Comparison of ENCODE assay signal across 24 mouse cellular contexts in the genomic region with DNA sequence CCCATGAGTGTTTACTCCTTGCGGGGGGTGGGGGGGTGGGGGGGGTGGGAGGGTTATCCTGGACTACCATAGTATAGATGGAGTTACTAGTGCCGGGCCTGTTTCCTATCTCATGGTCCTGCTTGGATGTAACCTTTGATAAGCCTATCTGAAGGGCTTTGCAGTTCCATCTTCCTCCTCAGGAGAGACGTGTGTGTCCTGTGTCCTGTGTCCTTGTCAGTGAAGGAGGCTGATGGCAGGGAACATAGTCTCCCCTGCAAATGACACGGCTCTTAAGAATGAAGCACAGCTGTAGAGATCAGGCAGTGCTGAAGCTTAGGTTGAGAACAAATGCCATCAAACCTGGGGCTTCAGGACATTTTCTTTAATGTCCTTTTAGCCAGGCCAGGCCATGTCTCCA. TPM values are rescaled to one million over a fixed set of nuclear protein-coding genes. Genes with fewer than 3 reads are reported as not detected.
A peak's percentile ranks its signal among the peaks of the same experiment; 100 is the strongest.
DNase-seq lines count a peak whose midpoint lies in the region; ATAC-seq and TF ChIP-seq lines count a peak whose summit lies in the region.
"Had no signal": no experiment of that assay in that cellular context is flagged by ENCODE, and none has a peak within 500 bp of the region (broad histone marks: within the 10 kb centered on the region; RNA-seq: fewer than 3 reads in every experiment).

No protein-coding gene starts in this region.

- no peak overlapping the region; the same call in 1 of the 2 replicates for H3K4me2 ChIP-seq in liver, embryonic 11.5 days
- H3K4me2 ChIP-seq in liver, postnatal 0 days (ENCODE audit: low read depth, low read length): no peak overlapping the region
- H3K4me2 ChIP-seq in liver, embryonic 15.5 days: no peak overlapping the region
- H3K4me2 ChIP-seq: hindbrain, embryonic 15.5 days; intestine, embryonic 15.5 days had no signal

- DNase-seq in cerebellum, adult 11-12 months: peak; percentile 6
- no peak for DNase-seq in cerebellum, adult 8-10 months
- DNase-seq in heart, adult 11 months: peak; percentile 50
- DNase-seq in heart, adult 2 months: no peak
- DNase-seq in liver, embryonic 11.5 days (ENCODE audit: low spot score): no peak
- DNase-seq in liver, postnatal 0 days: no peak
- DNase-seq: adrenal gland, adult 8-10 months; cerebellum, postnatal 36 days; gastrocnemius, adult 2 months; kidney, postnatal 36 days; lung, adult 18-20 months; right cerebral cortex, postnatal 4 days; thymus, adult 2 months had no signal

- TF ChIP-seq POLR2A in heart, adult 2 months (IDR thresholded peaks at IDR 0.05; ENCODE audit: insufficient read depth, low read depth, low read length): no peak

- no peak overlapping the region for H3K9ac ChIP-seq in heart, adult 2 months (ENCODE audit: low read depth, low read length)
- H3K9ac ChIP-seq in liver, embryonic 11.5 days (ENCODE audit: low read depth, low read length): no peak overlapping the region
- H3K9ac ChIP-seq in liver, postnatal 0 days (replicated peaks): no peak overlapping the region
- H3K9ac ChIP-seq in liver, embryonic 15.5 days: no peak overlapping the region
- H3K9ac ChIP-seq: hindbrain, embryonic 15.5 days; intestine, embryonic 15.5 days had no signal

- peaks cover 18% of the 10 kb centered on the region for H3K4me1 ChIP-seq in heart, adult 2 months (ENCODE audit: control insufficient read depth, insufficient read depth, low read length)
- H3K4me1 ChIP-seq in liver, embryonic 11.5 days (replicated peaks; ENCODE audit: control insufficient read depth, insufficient read depth, low read length): peaks cover 55% of the 10 kb centered on the region
- H3K4me1 ChIP-seq in liver, postnatal 0 days (ENCODE audit: insufficient read depth): peaks cover 58% of the 10 kb centered on the region
- H3K4me1 ChIP-seq in liver, embryonic 15.5 days (replicated peaks): peaks cover 73% of the 10 kb centered on the region

- H3K79me2 ChIP-seq in heart, adult 2 months (replicated peaks; ENCODE audit: control insufficient read depth, insufficient read depth, low read length): no peaks in the 10 kb centered on the region

- TF ChIP-seq CTCF in heart, adult 2 months (IDR thresholded peaks at IDR 0.05): no peak
- no peak for TF ChIP-seq CTCF in liver, postnatal 0 days (IDR thresholded peaks at IDR 0.05; ENCODE audit: low read depth)

- no peaks in the 10 kb centered on the region for H3K27me3 ChIP-seq in heart, adult 2 months (ENCODE audit: control insufficient read depth, insufficient read depth, low read length)
- no peaks in the 10 kb centered on the region for H3K27me3 ChIP-seq in liver, embryonic 11.5 days (replicated peaks; ENCODE audit: control insufficient read depth, insufficient read depth, low read length)
- H3K27me3 ChIP-seq in liver, postnatal 0 days (ENCODE audit: insufficient read depth, low read length): no peaks in the 10 kb centered on the region
- H3K27me3 ChIP-seq in liver, embryonic 15.5 days: no peaks in the 10 kb centered on the region
- H3K27me3 ChIP-seq: hindbrain, embryonic 15.5 days; intestine, embryonic 15.5 days had no signal

- peaks cover 8% of the 10 kb centered on the region; the same call in 1 of the 2 replicates for H3K36me3 ChIP-seq in heart, adult 2 months (ENCODE audit: control insufficient read depth, insufficient read depth, low read length)
- H3K36me3 ChIP-seq in liver, embryonic 11.5 days (ENCODE audit: control insufficient read depth, insufficient read depth, low read length): no peaks in the 10 kb centered on the region
- H3K36me3 ChIP-seq in liver, postnatal 0 days (replicated peaks; ENCODE audit: insufficient read depth, low read length): peaks cover 7% of the 10 kb centered on the region
- no peaks in the 10 kb centered on the region for H3K36me3 ChIP-seq in liver, embryonic 15.5 days (replicated peaks)
- H3K36me3 ChIP-seq: intestine, embryonic 15.5 days had no signal

- peak; percentile 39; the same call in 1 of the 2 replicates for ATAC-seq in liver, embryonic 11.5 days (replicated peaks; ENCODE audit: low FRiP score)
- ATAC-seq in liver, postnatal 0 days: no peak
- ATAC-seq in liver, embryonic 15.5 days (ENCODE audit: insufficient read depth): peak; percentile 45
- no peak for ATAC-seq in megakaryocyte progenitor cell, adult 5-6 weeks (replicated peaks; ENCODE audit: poor library complexity)
- ATAC-seq: intestine, embryonic 15.5 days; Patski had no signal

- 81% methylated on average over 4 of the region's 4 CpGs for WGBS in heart, adult 2 months
- WGBS in liver, embryonic 11.5 days: 45% methylated on average over 4 of the region's 4 CpGs
- WGBS in liver, postnatal 0 days (ENCODE audit: insufficient replicate concordance): 55% methylated on average over 4 of the region's 4 CpGs
- 23% methylated on average over 4 of the region's 4 CpGs for WGBS in liver, embryonic 15.5 days (ENCODE audit: insufficient replicate concordance)

- no peak overlapping the region for H3K27ac ChIP-seq in heart, adult 2 months
- H3K27ac ChIP-seq in liver, embryonic 11.5 days (ENCODE audit: low read depth, low read length): no peak overlapping the region; the same call in 1 of the 2 replicates
- no peak overlapping the region for H3K27ac ChIP-seq in liver, postnatal 0 days (ENCODE audit: low read depth)
- peak overlapping the region; percentile 60 for H3K27ac ChIP-seq in liver, embryonic 15.5 days (replicated peaks)
- H3K27ac ChIP-seq: gastrocnemius, adult 2 months; intestine, embryonic 15.5 days had no signal

- H3K9me3 ChIP-seq in liver, embryonic 11.5 days (ENCODE audit: control insufficient read depth, low read length): no peaks in the 10 kb centered on the region
- no peaks in the 10 kb centered on the region for H3K9me3 ChIP-seq in liver, postnatal 0 days (ENCODE audit: low read length)
- no peaks in the 10 kb centered on the region for H3K9me3 ChIP-seq in liver, embryonic 15.5 days (replicated peaks)
- H3K9me3 ChIP-seq: hindbrain, embryonic 15.5 days; intestine, embryonic 15.5 days had no signal

- TF ChIP-seq EP300 in heart, adult 2 months (IDR thresholded peaks at IDR 0.05; ENCODE audit: insufficient read depth, low read depth, low read length): no peak
- TF ChIP-seq EP300 in liver, postnatal 0 days (IDR thresholded peaks at IDR 0.05; ENCODE audit: low read depth): no peak

- no peak overlapping the region for H3K4me3 ChIP-seq in heart, adult 2 months
- no peak overlapping the region for H3K4me3 ChIP-seq in liver, embryonic 11.5 days (ENCODE audit: low read depth, low read length)
- no peak overlapping the region for H3K4me3 ChIP-seq in liver, postnatal 0 days (ENCODE audit: low read depth, low read length)
- H3K4me3 ChIP-seq in liver, embryonic 15.5 days (replicated peaks): no peak overlapping the region
- H3K4me3 ChIP-seq: gastrocnemius, adult 2 months; hindbrain, embryonic 15.5 days; intestine, embryonic 15.5 days had no signal

- intact Hi-C loops in heart, adult 2 months (cut with DNase I): no loop called here

RNA-seq across cellular contexts. Expression of a gene that starts 12.4 kb away (rescaled TPM):
- 1 to 10 TPM; 7.0 to 7.2 TPM for total RNA-seq in heart, adult 2 months (2021)
- polyA plus RNA-seq in heart, adult 2 months (2012; rRNA removed): 2.9 and 3.0 TPM in 2 replicates
- 6.5 and 6.7 TPM in 2 replicates for polyA plus RNA-seq in liver, embryonic 11.5 days (2014; fragmentation: Nextera tagmentation; extraction: Ambion mirVana)
- 8.9 and 9.4 TPM in 2 replicates for polyA plus RNA-seq in liver, postnatal 0 days (2015; fragmentation: Nextera tagmentation; extraction: Ambion mirVana)
- 9.3 and 10.2 TPM in 2 replicates for polyA plus RNA-seq in liver, embryonic 15.5 days (2015; fragmentation: Nextera tagmentation; extraction: Ambion mirVana)
- total RNA-seq in megakaryocyte progenitor cell, adult 5-6 weeks (2015): 6.2 and 8.3 TPM in 2 replicates
- total RNA-seq in megakaryocyte progenitor cell, adult 5-6 weeks (2017): 10.6 and 11.3 TPM in 2 replicates

RNA-seq across cellular contexts. Expression of a gene that starts 59.6 kb away (rescaled TPM):
- not detected for total RNA-seq in heart, adult 2 months (2021)
- 0.39 TPM in 1 of 2 replicates, not detected in the other for polyA plus RNA-seq in heart, adult 2 months (2012; rRNA removed)
- 2.1 and 2.5 TPM in 2 replicates for polyA plus RNA-seq in liver, embryonic 11.5 days (2014; fragmentation: Nextera tagmentation; extraction: Ambion mirVana)
- 932 and 1,034 TPM in 2 replicates for polyA plus RNA-seq in liver, postnatal 0 days (2015; fragmentation: Nextera tagmentation; extraction: Ambion mirVana)
- polyA plus RNA-seq in liver, embryonic 15.5 days (2015; fragmentation: Nextera tagmentation; extraction: Ambion mirVana): 74.3 and 97.3 TPM in 2 replicates
- total RNA-seq in megakaryocyte progenitor cell, adult 5-6 weeks (2015): not detected in 2 replicates
- total RNA-seq in megakaryocyte progenitor cell, adult 5-6 weeks (2017): not detected in 2 replicates
- total RNA-seq: adrenal gland, adult 8-10 months; gastrocnemius, adult 2 months; left cerebral cortex, adult 18-20 months; left cerebral cortex, postnatal 36 days; megakaryocyte-erythroid progenitor cell, adult 5-6 weeks; monocyte, adult 5-6 weeks had no signal
- polyA plus RNA-seq: heart, embryonic 14.5 days; kidney, embryonic 14.5 days; Patski had no signal

Comparison
In these comparisons a context has a peak if more than half of its experiments do, and no peak if none do; other contexts are left out.
1. DNase-seq: peak in cerebellum, adult 11-12 months (single experiment) and heart, adult 11 months (single experiment); none in cerebellum, adult 8-10 months (single experiment), heart, adult 2 months (0 of 2), liver, embryonic 11.5 days (single experiment) and liver, postnatal 0 days (single experiment).
2. ATAC-seq: peak in liver, embryonic 11.5 days (single experiment) and liver, embryonic 15.5 days (single experiment); none in liver, postnatal 0 days (single experiment) and megakaryocyte progenitor cell, adult 5-6 weeks (single experiment).
3. RNA of a gene that starts 59.6 kb away (polyA plus RNA-seq): 932 to 1,034 TPM in liver, postnatal 0 days and 74.3 to 97.3 TPM in liver, embryonic 15.5 days; 2.1 to 2.5 TPM in liver, embryonic 11.5 days and 0.39 TPM in heart, adult 2 months; every median in the first group is over 10 times any median in the second.